Mouse (Mus musculus) forebrain, embryonic 11.5 days (tissue): ENCODE measurements around the gene Npcd. TPM values are rescaled to one million over a fixed set of nuclear protein-coding genes. Genes with fewer than 3 reads are reported as not detected.

Source experiments
- ATAC-seq: fragments of 200-750 bp; cut with Nextera tagmentation; replicated peaks from 2 replicates; pipeline ENCODE4 v1.8.0; 2017; ENCODE audit warnings: moderate TSS enrichment; ENCODE audit not compliant: low FRiP score
- DNase-seq: peaks from one replicate; pipeline ENCODE4 v3.0.0-alpha.2; 2017; ENCODE audit warnings: low spot score
- H3K27ac ChIP-seq: fragments of 300-500 bp; sonication (generic); 2 replicates; pipeline ENCODE4 v1.5.1; 2014; ENCODE audit warnings: low read depth, low read length
- H3K27me3 ChIP-seq: fragments of 300-500 bp; sonication (generic); 2 replicates; pipeline ENCODE4 v1.6.1; 2014; ENCODE audit warnings: mild to moderate bottlenecking, low read length, mixed read lengths; ENCODE audit not compliant: control insufficient read depth, insufficient read depth
- H3K36me3 ChIP-seq: fragments of 300-500 bp; sonication (generic); 2 replicates; pipeline ENCODE4 v1.6.1; 2014; ENCODE audit warnings: mild to moderate bottlenecking, low read length, moderate library complexity, mixed read lengths; ENCODE audit not compliant: control insufficient read depth, insufficient read depth
- H3K4me1 ChIP-seq: fragments of 300-500 bp; sonication (generic); replicated peaks from 2 replicates; pipeline ENCODE4 v1.6.1; 2014; ENCODE audit warnings: low read length, mixed read lengths; ENCODE audit not compliant: control insufficient read depth, insufficient read depth
- H3K4me2 ChIP-seq: fragments of 300-500 bp; sonication (generic); 2 replicates; pipeline ENCODE4 v1.6.1; 2014; ENCODE audit warnings: low read depth, mild to moderate bottlenecking, low read length, moderate library complexity, mixed read lengths; ENCODE audit not compliant: severe bottlenecking
- H3K4me3 ChIP-seq: fragments of 300-500 bp; sonication (generic); 2 replicates; pipeline ENCODE4 v1.5.1; 2014; ENCODE audit warnings: low read depth, low read length
- H3K9ac ChIP-seq: fragments of 300-500 bp; sonication (generic); 2 replicates; pipeline ENCODE4 v1.6.1; 2014; ENCODE audit warnings: low read length
- H3K9me3 ChIP-seq: fragments of 300-500 bp; sonication (generic); 2 replicates; pipeline ENCODE4 v1.6.1; 2016; ENCODE audit warnings: low read length, mixed read lengths; ENCODE audit not compliant: control insufficient read depth
- WGBS: fragments of 180-500 bp; shearing (Covaris S2); extraction: QIAGEN DNeasy Blood & Tissue Kit; methylation state at CpG from one replicate; pipeline ENCODE4 v1.1.7; 2014; 5-methylcytosine and 5-hydroxymethylcytosine counted together
- polyA plus RNA-seq: library from polyadenylated mRNA; unstranded; fragments of >200 nt; fragmentation: Nextera tagmentation; extraction: Ambion mirVana; gene quantifications from 2 replicates; pipeline ENCODE4 v1.2.1, GENCODE M21; 2014

Gene Npcd
- polyA plus RNA-seq, 1 experiment from 2014 or later, result not detected

DNA sequence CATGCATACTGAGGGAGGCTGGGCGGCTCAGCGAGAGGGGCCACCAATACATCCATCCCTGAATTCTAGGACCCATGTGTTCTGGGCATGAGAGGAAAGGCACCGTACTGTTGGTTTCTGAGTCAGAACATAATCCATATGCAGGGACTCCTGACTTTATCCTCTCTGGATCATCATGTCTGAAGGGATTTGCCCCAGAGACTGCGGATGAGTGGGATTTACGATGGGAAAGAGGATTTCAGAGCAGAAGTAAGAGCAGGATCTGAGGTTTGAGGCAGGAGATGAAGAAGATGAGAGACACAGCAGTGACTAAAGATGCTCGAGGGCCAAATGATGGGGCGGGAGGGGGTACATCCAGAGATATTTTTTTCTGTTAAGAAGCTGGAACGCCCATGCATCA is 39.5 kb upstream of the Npcd start:
- WGBS, result 92% methylated on average over 8 of the region's 8 CpGs
- DNase-seq, result no peak
- no peak overlapping the region for H3K4me2 ChIP-seq
- H3K4me1 ChIP-seq, result no peaks in the 10 kb centered on the region
- H3K9me3 ChIP-seq, result no peaks in the 10 kb centered on the region
- H3K36me3 ChIP-seq, result no peaks in the 10 kb centered on the region
- no peak overlapping the region for H3K9ac ChIP-seq
- no peak overlapping the region for H3K27ac ChIP-seq
- H3K4me3 ChIP-seq, result no peak overlapping the region
- H3K27me3 ChIP-seq, result no peaks in the 10 kb centered on the region
- ATAC-seq, result no peak

DNA sequence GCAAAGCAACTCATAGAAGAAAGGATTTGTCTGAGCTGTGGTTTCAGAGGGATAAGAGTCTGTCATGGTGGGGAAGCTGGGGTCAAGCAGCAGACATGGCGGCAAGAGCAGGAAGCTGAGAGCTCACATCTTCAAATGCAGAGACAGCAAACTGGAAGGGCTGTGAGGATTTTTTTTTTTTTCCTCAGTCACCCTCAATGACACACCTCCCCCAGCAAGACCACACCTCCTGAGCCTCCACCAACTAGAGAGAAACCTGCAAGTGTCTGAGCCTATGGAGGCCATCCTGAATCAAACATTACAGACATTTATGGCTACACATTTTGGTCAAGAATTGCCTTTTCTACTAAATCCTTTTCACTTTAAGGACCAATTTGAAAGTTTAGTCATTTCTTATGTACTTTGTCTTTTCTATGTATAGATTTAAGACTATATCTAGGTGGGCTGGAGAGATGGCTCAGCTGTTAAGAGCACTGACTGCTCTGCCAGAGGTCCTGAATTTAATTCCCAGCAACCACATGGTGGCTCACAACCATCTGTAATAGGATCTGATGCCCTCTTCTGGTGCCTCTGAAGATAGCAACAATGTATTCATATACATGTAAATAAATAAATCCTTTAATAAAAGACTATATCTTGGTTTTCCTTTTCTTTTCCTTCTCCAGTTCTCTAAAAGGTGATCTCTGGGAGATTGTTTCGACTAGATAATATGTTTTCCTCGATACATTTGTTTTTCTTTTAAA is 33.4 kb upstream of the Npcd start:
- no peak for DNase-seq
- H3K36me3 ChIP-seq, result no peaks in the 10 kb centered on the region
- WGBS, result 84% methylated on average over 3 of the region's 3 CpGs
- H3K9ac ChIP-seq, result no peak overlapping the region
- H3K27me3 ChIP-seq, result no peaks in the 10 kb centered on the region
- H3K4me3 ChIP-seq, result no peak overlapping the region
- H3K9me3 ChIP-seq, result no peaks in the 10 kb centered on the region
- no peak overlapping the region for H3K27ac ChIP-seq
- no peaks in the 10 kb centered on the region for H3K4me1 ChIP-seq
- H3K4me2 ChIP-seq, result no peak overlapping the region
- no peak for ATAC-seq

DNA sequence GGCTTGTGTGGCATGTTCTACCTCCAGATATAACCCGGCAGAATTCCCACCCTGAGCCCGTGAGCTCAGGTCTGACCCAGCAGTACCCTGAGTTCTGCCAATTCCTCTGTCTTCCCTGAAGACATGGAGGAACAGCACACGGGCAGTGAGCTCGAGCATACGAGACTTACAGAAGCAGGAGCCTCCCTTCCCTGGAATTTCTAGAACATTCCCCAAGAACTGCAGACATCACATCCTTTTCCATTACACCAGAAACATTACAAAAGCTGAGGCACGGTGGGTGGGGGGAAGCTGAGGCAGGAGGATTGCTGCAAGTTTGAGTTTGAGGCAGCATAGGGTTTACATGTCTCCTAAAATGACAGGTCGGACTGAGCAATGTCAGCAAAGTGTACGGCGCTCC is 25.8 kb upstream of the Npcd start:
- no peak for DNase-seq

DNA sequence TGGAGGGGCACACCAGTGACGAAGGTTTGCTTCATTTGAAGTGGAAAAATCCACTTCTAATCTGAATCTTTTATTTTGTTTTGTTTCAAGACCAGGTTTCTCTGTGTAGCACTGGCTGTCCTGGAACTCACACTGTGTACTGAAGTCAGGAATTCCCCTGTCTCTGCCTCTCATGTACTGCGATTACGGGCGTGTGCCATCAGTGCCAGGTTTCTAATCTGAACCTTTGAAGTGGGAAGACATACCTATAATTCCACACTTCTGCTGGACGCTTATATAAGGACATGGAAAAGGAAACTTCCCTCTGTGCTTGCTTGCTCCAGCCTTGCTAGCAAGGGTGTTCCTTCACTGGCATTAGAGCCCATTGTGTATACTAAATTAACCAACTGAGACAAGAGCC is 24.9 kb upstream of the Npcd start:
- no peak overlapping the region for H3K4me2 ChIP-seq
- no peaks in the 10 kb centered on the region for H3K27me3 ChIP-seq
- H3K9me3 ChIP-seq, result no peaks in the 10 kb centered on the region
- 86% methylated on average over 5 of the region's 5 CpGs for WGBS
- H3K4me3 ChIP-seq, result no peak overlapping the region
- H3K4me1 ChIP-seq, result no peaks in the 10 kb centered on the region
- DNase-seq (no peak), ATAC-seq (no peak)
- no peak overlapping the region for H3K27ac ChIP-seq
- no peak overlapping the region for H3K9ac ChIP-seq
- no peaks in the 10 kb centered on the region for H3K36me3 ChIP-seq

More for the DNA sequence above, 25.8 kb upstream of the Npcd start:
- H3K36me3 ChIP-seq, result no peaks in the 10 kb centered on the region
- H3K4me3 ChIP-seq, result no peak overlapping the region
- no peak for ATAC-seq
- H3K4me2 ChIP-seq, result no peak overlapping the region
- no peak overlapping the region for H3K9ac ChIP-seq
- WGBS, result 92% methylated on average over 9 of the region's 9 CpGs
- no peaks in the 10 kb centered on the region for H3K4me1 ChIP-seq
- H3K27me3 ChIP-seq, result no peaks in the 10 kb centered on the region
- H3K27ac ChIP-seq, result no peak overlapping the region
- H3K9me3 ChIP-seq, result no peaks in the 10 kb centered on the region

GRCm38 (mm10) chr15:79850143-79850542 is 16.1 kb upstream of the Npcd start:
- H3K4me2 ChIP-seq, result no peak overlapping the region
- no peak for ATAC-seq
- WGBS, result 98% methylated on average over 2 of the region's 2 CpGs
- H3K9ac ChIP-seq, result no peak overlapping the region
- no peak overlapping the region for H3K27ac ChIP-seq
- no peak overlapping the region for H3K4me3 ChIP-seq
- no peak for DNase-seq
- H3K4me1 ChIP-seq, result peaks cover 2% of the 10 kb centered on the region
- no peaks in the 10 kb centered on the region for H3K9me3 ChIP-seq
- H3K27me3 ChIP-seq, result no peaks in the 10 kb centered on the region
- no peaks in the 10 kb centered on the region for H3K36me3 ChIP-seq

- Histone ChIP-seq H3K36me3 (no peaks in the 10 kb centered on the region), H3K9ac (no peak overlapping the region), H3K27me3 (no peaks in the 10 kb centered on the region), H3K9me3 (no peaks in the 10 kb centered on the region), H3K4me3 (no peak overlapping the region), H3K4me2 (no peak overlapping the region), H3K4me1 (peaks cover 2% of the 10 kb centered on the region), H3K27ac (no peak overlapping the region)
- ATAC-seq (no peak), DNase-seq (no peak)
- WGBS, result 29% methylated on average over 5 of the region's 5 CpGs
These were observed 13.1 kb upstream of the Npcd start for GRCm38 (mm10) chr15:79847100-79847499.

DNA sequence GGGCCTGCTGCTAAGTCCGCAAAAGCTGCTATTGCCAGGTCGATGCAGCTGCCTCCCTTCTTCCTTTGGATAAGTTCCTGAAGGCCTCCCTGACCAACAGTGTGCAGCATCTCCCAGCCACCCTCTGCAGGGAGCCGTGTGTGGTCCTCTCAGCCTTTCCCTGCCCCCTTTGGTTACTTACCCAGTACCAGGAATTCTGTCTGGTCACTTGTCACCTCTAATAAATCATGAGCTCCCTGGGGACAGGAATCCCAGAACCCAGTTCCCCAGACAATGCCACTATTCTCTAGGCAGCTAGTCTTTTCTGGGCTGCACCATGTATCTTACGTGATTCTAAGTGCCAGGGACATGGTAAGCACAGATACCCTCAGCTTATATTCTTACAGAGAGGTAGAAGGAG is 11.9 kb upstream of the Npcd start:
- peaks cover 2% of the 10 kb centered on the region for H3K4me1 ChIP-seq
- no peak overlapping the region for H3K27ac ChIP-seq
- DNase-seq (no peak), ATAC-seq (no peak)
- no peaks in the 10 kb centered on the region for H3K27me3 ChIP-seq
- H3K4me3 ChIP-seq, result no peak overlapping the region
- no peak overlapping the region for H3K4me2 ChIP-seq
- WGBS, result 83% methylated on average over 4 of the region's 4 CpGs
- no peaks in the 10 kb centered on the region for H3K36me3 ChIP-seq
- H3K9me3 ChIP-seq, result no peaks in the 10 kb centered on the region
- H3K9ac ChIP-seq, result no peak overlapping the region

GRCm38 (mm10) chr15:79842985-79843384 is 8.9 kb upstream of the Npcd start:
- WGBS, result 85% methylated on average over 3 of the region's 3 CpGs
- DNase-seq (no peak), ATAC-seq (no peak)
- H3K4me3 ChIP-seq, result no peak overlapping the region
- H3K36me3 ChIP-seq, result no peaks in the 10 kb centered on the region
- no peaks in the 10 kb centered on the region for H3K27me3 ChIP-seq
- H3K27ac ChIP-seq, result no peak overlapping the region
- peaks cover 2% of the 10 kb centered on the region for H3K4me1 ChIP-seq
- no peak overlapping the region for H3K4me2 ChIP-seq
- no peak overlapping the region for H3K9ac ChIP-seq
- H3K9me3 ChIP-seq, result no peaks in the 10 kb centered on the region

- Histone ChIP-seq H3K4me2 (no peak overlapping the region), H3K27ac (no peak overlapping the region), H3K27me3 (no peaks in the 10 kb centered on the region), H3K36me3 (no peaks in the 10 kb centered on the region), H3K4me1 (peaks cover 4% of the 10 kb centered on the region; the same call in 1 of the 2 replicates), H3K4me3 (no peak overlapping the region), H3K9ac (no peak overlapping the region), H3K9me3 (no peaks in the 10 kb centered on the region)
- DNase-seq, result no peak
- 86% methylated on average over 2 of the region's 2 CpGs for WGBS
- no peak for ATAC-seq
These were observed 6.2 kb upstream of the Npcd start for GRCm38 (mm10) chr15:79840281-79840680.
